Mouse (Mus musculus) testis, postnatal 14 days (tissue): Measurements from ENCODE around the gene Adh7.

ENCODE experiments used
- DNase-seq: peaks from one replicate; pipeline ENCODE4 v3.0.0; 2021; ENCODE audit warnings: low spot score

The Adh7 gene

GRCm38 (mm10) chr3:138217631-138218264, at the start of gene Adh7:
Gene Adh7 (plus strand): TSS chr3:138217760.
- no peak for DNase-seq

- DNase-seq, result no peak
Measured at GRCm38 (mm10) chr3:138173291-138173690, 44.3 kb upstream of the Adh7 start.

DNA sequence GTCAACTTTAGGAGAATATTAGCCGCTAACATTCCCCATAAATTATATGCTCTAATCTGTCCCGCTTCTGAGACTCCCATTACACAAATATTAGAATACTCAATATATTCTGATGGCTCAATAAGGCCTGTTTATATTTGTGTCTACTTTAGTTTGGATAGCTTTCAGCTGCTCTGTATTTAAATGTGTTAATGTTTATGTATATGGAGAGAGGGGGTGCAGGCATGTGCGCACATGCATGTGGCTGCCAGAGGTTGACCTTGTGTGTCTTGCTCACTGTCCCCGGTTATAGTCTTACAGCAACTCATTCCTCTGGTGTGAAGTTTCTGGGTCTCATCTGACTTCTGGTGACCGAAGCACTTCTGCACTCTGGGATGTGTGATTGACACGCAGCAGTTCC, 42.0 kb upstream of the Adh7 start:
- no peak for DNase-seq

DNA sequence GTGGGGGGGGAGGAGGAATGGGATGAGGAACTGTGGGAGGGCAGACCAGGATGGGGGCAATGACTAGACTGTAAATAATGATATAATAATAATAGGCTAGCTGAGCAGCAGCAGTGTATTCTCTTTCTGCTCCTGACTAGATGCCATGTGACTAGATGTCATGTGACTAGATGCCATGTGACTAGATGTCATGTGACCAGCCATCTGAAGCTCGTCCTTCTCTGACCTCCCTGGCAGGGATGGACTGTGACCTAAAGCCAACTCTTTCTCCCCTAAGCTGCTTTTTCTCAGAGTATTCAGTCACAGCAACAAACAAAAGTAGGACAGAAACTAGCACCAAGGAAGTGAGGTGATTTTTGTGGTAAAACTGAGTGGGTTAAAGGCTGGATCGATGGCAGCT, 35.5 kb upstream of the Adh7 start:
- no peak for DNase-seq

DNA sequence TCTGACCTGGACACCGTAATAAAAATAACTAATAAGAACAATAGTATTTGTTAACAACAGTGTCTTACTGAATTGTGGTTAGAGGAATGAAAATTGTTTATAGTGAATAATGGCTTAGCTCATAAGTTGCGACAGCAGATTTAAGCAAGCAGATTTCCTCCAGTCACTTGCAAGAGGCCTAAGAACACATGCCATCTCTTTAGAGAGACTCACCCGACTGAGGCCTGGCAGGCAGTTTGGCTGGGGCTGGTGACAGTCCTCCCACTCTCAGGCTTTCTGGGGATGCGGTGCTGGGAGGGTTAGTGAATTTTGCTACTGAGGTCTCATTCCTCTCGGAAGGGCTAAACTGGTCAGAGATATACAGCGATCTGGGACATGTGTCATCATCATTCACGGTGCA, 34.2 kb upstream of the Adh7 start:
- no peak for DNase-seq

DNA sequence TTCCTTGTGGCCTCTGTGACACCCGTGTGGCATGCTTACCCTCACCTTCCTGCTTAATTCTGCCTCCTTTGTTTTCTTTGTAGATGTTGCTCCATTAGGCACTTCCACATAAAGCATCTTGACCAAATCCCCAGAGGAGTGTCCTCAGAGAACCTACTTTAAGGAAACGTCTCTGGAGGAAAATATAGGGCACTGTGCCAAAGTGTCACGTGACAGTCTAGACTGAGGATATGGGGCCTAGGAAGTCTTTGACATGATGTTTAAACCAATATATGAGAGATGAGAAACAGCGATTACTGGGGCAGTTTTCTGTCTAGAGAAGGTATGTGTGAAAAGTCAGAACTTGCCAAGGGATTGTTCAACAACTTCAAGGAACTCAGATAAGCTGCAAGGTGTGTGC, 32.3 kb upstream of the Adh7 start:
- DNase-seq, result no peak

- DNase-seq, result no peak
Measured at GRCm38 (mm10) chr3:138185995-138186930, 31.3 kb upstream of the Adh7 start.

DNA sequence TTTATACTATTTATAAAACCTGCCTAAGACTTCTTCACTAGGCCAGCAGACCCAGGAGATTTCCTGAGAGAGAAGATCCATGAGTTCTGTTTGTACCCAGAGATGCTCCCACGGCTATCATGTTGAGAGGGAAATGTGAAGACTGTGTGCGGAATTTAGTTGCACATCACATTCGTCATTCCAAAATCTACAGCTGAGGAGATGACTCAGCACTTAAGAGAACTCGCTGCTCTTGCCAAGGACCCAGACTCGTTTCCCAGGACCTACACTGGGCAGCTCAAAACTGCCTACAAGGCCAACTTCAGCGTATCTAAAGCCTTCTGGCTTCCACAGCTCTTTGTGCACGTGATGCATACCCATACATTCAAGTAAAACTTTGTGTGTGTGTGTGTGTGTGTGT, 25.3 kb upstream of the Adh7 start:
- DNase-seq, result no peak

DNA sequence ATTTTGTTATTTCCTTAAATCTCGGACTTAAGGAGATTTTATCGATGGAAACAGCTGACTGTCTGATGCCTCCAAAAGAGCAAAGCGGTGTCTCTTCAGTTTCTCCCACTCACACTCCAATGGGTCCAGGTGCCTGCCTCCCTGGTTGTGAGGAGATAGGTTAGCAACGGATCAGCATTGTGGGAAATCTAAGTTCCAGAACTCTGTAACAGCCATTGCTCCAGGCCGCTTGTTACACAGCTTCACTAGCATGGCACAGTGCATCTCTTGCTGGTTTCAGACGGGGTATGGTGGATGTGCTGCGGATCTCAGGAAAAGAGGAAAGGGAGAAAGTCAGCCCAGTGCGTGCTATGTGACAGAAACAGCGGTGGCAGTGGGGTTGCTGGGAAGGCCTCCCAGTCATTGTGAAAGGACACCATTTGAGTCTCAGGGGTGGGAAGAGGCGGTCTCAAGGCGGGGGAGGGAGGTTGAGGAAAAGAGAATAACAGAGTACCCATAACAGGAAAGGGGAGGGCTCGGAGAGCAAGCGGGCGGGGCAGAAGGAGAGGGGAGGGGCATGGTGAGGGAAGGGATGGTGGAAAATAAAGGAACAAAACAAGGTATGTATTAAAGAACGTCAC, 23.8 kb upstream of the Adh7 start, which contains the start of gene 4930579F01Rik:
TSS of gene 4930579F01Rik (minus strand) at position 143 of the 620 bp plus-strand sequence.
- no peak for DNase-seq

DNA sequence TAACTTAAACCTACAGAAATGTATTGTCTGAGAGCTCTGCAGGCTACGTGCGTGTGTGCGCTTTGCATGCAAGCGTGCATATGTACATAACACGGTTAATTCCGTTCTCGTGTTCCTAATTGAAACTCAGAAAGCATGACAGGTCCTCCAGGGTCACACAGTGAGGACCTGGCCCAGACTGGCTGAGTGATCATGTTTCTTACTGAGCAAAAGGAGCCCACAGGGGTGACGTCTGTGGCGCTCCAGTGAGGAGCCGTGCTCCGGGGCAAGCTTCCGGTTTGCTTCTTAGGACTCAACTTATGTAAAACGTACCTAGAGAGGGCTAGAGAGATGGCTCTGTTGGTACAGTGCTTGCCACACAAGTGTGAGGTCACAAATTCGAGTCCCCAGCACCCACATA, 20.5 kb upstream of the Adh7 start:
- no peak for DNase-seq

- DNase-seq, result no peak
Measured at GRCm38 (mm10) chr3:138197556-138197955, 20.0 kb upstream of the Adh7 start.

GRCm38 (mm10) chr3:138197973-138198721, 19.4 kb upstream of the Adh7 start:
- DNase-seq, result peak; percentile 83

DNA sequence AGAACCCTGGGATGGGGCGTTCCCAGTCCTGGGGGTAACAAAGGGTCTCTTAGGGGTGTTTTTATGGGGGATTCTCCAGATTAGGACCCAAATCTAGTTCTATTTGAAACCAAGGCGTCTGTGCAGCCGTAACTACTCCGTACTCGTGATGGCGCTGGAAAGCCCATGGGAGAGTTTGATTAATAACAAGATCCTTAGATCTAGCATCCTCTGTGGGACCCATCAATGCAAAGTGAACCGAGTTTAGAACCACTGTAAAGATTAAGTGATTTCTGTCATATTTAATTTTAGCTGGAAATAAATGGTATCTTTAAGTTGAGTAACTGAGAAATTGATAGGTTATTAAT, 18.9 kb upstream of the Adh7 start:
- DNase-seq, result no peak

DNA sequence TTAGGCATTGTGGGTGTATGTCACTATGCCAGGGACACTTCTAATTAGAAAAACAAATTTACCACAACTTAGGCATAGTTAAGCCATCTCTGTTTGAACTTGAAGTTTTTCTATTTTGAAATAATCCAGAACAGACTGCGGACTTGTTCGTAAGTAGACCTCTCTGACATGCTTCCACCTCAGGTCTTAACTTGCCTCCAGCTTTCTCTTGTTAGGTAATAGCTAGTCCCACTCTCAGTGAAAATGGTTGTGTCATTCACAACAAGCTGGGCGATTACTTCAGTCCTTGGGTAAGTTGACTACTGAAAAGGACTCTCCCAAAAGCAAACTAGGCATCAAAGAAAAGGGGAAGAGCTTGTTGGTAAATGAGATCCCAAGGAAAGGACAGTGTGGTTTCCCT, 8.7 kb upstream of the Adh7 start:
- DNase-seq, result no peak

GRCm38 (mm10) chr3:138210432-138211075, 7.0 kb upstream of the Adh7 start:
- peak; percentile 53 for DNase-seq

GRCm38 (mm10) chr3:138212431-138212951, 5.1 kb upstream of the Adh7 start:
- no peak for DNase-seq

DNA sequence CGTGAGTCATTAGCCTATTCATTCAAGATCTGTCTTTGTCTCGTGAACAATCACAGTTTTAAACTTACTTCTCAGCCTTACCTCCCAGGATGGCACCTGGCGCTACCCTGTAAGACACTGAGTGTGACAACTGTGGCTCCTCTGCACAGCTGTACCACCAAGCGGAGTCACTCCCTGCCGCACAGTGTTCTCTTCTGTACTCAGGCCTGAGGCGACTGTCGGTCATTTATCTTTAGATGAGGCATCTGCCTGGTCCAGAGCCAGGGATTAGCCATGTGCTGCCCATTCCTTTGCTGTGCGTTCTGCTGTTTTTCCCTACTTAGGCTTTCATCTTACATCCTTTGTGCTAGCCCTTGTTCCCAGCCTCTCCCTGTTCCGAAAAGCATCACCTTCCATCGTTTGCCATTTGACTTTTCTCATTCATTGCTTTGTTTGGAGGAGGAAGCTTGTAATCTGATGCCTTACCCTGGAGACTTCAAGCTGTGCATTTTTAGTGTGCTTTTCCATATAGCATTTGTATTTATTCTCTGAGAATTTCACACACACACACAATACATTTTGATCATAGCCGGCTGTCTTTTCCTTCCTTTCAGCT, 2.1 kb upstream of the Adh7 start:
- DNase-seq, result no peak

- DNase-seq, result no peak
Measured at GRCm38 (mm10) chr3:138216091-138216490, 1.5 kb upstream of the Adh7 start.

DNA sequence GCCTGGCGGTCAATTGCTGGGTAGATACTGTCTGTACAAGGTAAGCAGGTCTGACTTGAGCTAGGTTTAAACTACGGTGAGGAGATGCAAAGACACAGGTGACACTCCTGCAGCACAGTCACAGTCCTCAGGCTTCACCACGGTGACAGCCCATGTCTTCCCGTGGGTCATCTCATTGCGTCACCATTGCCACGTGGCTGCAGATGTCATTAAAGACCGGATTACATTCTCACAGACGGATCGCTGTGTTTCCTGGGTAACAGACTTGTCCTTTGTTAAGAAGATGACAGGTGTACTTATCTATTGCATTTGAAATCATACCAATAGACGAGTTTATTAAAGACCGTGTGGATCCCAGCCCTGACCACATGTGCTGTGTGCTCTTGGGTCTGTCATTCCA, 3.6 kb downstream of the Adh7 start:
- DNase-seq, result no peak

DNA sequence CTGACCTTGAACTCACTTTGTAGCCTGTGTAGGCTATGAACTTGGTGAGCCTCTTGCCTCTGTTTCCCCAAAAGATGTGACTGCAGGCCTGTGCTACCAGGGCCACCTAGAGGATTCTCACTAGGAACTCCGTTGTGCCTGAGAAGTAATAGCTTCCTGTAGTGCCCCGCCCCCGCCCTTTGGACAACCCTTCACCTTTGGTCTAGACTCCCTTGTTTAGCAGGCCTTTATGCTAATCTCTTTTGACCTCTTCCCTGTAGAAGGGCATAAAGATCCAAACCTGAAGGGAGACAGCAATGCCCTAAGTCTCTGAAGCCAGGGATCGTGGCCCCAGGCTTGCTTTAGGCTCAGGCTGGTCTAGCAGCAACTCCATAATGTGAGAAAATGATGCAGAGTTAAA, 5.0 kb downstream of the Adh7 start:
- DNase-seq, result no peak

DNA sequence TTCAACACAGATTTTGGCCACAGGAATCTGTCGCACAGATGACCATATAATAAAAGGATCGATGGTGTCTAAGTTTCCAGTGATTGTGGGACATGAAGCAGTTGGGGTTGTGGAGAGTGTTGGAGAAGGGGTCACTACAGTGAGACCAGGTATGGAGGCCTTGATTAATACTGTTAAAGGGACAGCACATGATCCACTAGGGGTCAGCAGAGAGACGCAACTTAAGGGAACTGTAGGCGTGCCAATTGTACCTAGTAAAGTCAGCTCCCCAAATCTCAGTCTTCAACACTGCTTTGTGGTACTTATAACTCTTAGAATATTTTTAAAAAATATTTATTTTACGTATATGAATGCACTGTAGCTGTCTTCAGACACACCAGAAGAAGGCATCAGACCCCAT, 5.4 kb downstream of the Adh7 start:
- DNase-seq, result no peak
